Comparison of ENCODE assay signal across 26 mouse cellular contexts in genomic region chr17:71652495-71652894, GRCm38 (mm10). TPM values are rescaled to one million over a fixed set of nuclear protein-coding genes. Genes with fewer than 3 reads are reported as not detected.
DNase-seq lines count a peak whose midpoint lies in the region; ATAC-seq and TF ChIP-seq lines count a peak whose summit lies in the region.
"Had no signal": no experiment of that assay in that cellular context is flagged by ENCODE, and none has a peak within 500 bp of the region (broad histone marks: within the 10 kb centered on the region; RNA-seq: fewer than 3 reads in every experiment).

No protein-coding gene starts in this region.

- DNase-seq in stomach, postnatal 0 days (ENCODE audit: low spot score), result no peak
- DNase-seq in embryonic facial prominence, embryonic 14.5 days (ENCODE audit: low spot score), result no peak
- peak; percentile 43 for DNase-seq in fat pad, adult 2 months (ENCODE audit: extremely low read depth, low read depth, low spot score)
- DNase-seq in left cerebral cortex, adult 9 months (ENCODE audit: low spot score in 2 of 2), result no peak
- DNase-seq in gastrocnemius, adult 18-20 months (ENCODE audit: low spot score), result no peak
- no peak for DNase-seq in cerebellum, adult 9-11 months
- DNase-seq: adrenal gland, adult 8-10 months; adrenal gland, postnatal 14 days; adrenal gland, postnatal 36 days; cerebellum, adult 11-12 months; cerebellum, adult 2 months; cerebellum, adult 9-10 months; cerebellum, postnatal 14 days; cerebellum, postnatal 36 days; embryo, embryonic 11 days; forebrain, postnatal 0 days had no signal

- H3K4me1 ChIP-seq in stomach, embryonic 16.5 days (ENCODE audit: control insufficient read depth, insufficient read depth, low read length), result no peaks in the 10 kb centered on the region
- no peaks in the 10 kb centered on the region for H3K4me1 ChIP-seq in stomach, postnatal 0 days (replicated peaks; ENCODE audit: control insufficient read depth, insufficient read depth)
- no peaks in the 10 kb centered on the region for H3K4me1 ChIP-seq in embryonic facial prominence, embryonic 14.5 days (ENCODE audit: control insufficient read depth, insufficient read depth, low read length)
- H3K4me1 ChIP-seq: embryonic facial prominence, embryonic 12.5 days; forebrain, embryonic 13.5 days; forebrain, embryonic 15.5 days had no signal

- 79% methylated on average over 2 of the region's 2 CpGs for WGBS in stomach, embryonic 16.5 days
- 71% methylated on average over 2 of the region's 2 CpGs for WGBS in stomach, postnatal 0 days
- 87% methylated on average over 2 of the region's 2 CpGs for WGBS in embryonic facial prominence, embryonic 14.5 days

- H3K27me3 ChIP-seq in stomach, embryonic 16.5 days (ENCODE audit: control insufficient read depth, insufficient read depth, low read length), result no peaks in the 10 kb centered on the region
- H3K27me3 ChIP-seq in stomach, postnatal 0 days (ENCODE audit: control insufficient read depth, insufficient read depth, low read length), result no peaks in the 10 kb centered on the region
- no peaks in the 10 kb centered on the region for H3K27me3 ChIP-seq in embryonic facial prominence, embryonic 14.5 days (replicated peaks; ENCODE audit: control insufficient read depth, insufficient read depth, low read length)
- H3K27me3 ChIP-seq: embryonic facial prominence, embryonic 12.5 days; forebrain, embryonic 13.5 days; forebrain, embryonic 15.5 days; Patski had no signal

- no peak for ATAC-seq in stomach, embryonic 16.5 days (ENCODE audit: insufficient read depth, low FRiP score)
- ATAC-seq in stomach, postnatal 0 days (ENCODE audit: low FRiP score, low TSS enrichment), result no peak
- peak; percentile 50; the same call in 1 of the 2 replicates for ATAC-seq in embryonic facial prominence, embryonic 14.5 days (ENCODE audit: low read depth)
- ATAC-seq: activated CD4-positive, CD25-positive, alpha-beta regulatory T cell, adult 4 months; forebrain, embryonic 13.5 days; forebrain, embryonic 15.5 days; forebrain, postnatal 0 days; Patski had no signal

- H3K27ac ChIP-seq in stomach, embryonic 16.5 days (ENCODE audit: low read length), result peak overlapping the region; percentile 66; the same call in 1 of the 2 replicates
- H3K27ac ChIP-seq in stomach, postnatal 0 days (replicated peaks), result no peak overlapping the region
- H3K27ac ChIP-seq in embryonic facial prominence, embryonic 14.5 days (replicated peaks; ENCODE audit: low read depth, low read length), result no peak overlapping the region
- H3K27ac ChIP-seq: embryonic facial prominence, embryonic 12.5 days; forebrain, embryonic 13.5 days; forebrain, embryonic 15.5 days had no signal

- TF ChIP-seq CTCF in stomach, postnatal 0 days (IDR thresholded peaks at IDR 0.05; ENCODE audit: low read depth), result no peak

- peaks cover 19% of the 10 kb centered on the region; the same call in 1 of the 2 replicates for H3K36me3 ChIP-seq in stomach, embryonic 16.5 days (ENCODE audit: control insufficient read depth, insufficient read depth, low read length)
- H3K36me3 ChIP-seq in stomach, postnatal 0 days (ENCODE audit: control insufficient read depth, insufficient read depth, low read length), result peaks cover 22% of the 10 kb centered on the region
- peaks cover 84% of the 10 kb centered on the region for H3K36me3 ChIP-seq in embryonic facial prominence, embryonic 14.5 days (ENCODE audit: control insufficient read depth, insufficient read depth, low read length)

- TF ChIP-seq EP300 in stomach, postnatal 0 days (optimal IDR thresholded peaks at IDR 0.05), result no peak

- no peaks in the 10 kb centered on the region for H3K9me3 ChIP-seq in stomach, embryonic 16.5 days (replicated peaks; ENCODE audit: control insufficient read depth, low read length)
- H3K9me3 ChIP-seq in stomach, postnatal 0 days (ENCODE audit: control insufficient read depth, low read length), result no peaks in the 10 kb centered on the region
- no peaks in the 10 kb centered on the region for H3K9me3 ChIP-seq in embryonic facial prominence, embryonic 14.5 days (ENCODE audit: control insufficient read depth, low read length)
- H3K9me3 ChIP-seq: embryonic facial prominence, embryonic 12.5 days; forebrain, embryonic 13.5 days; forebrain, embryonic 15.5 days; G1E had no signal

- H3K4me2 ChIP-seq in stomach, embryonic 16.5 days (ENCODE audit: low read depth, low read length), result no peak overlapping the region
- no peak overlapping the region for H3K4me2 ChIP-seq in stomach, postnatal 0 days (replicated peaks; ENCODE audit: low read depth)
- no peak overlapping the region for H3K4me2 ChIP-seq in embryonic facial prominence, embryonic 14.5 days (ENCODE audit: low read depth, low read length)
- H3K4me2 ChIP-seq: embryonic facial prominence, embryonic 12.5 days; forebrain, embryonic 13.5 days; forebrain, embryonic 15.5 days had no signal

- no peak overlapping the region for H3K4me3 ChIP-seq in stomach, embryonic 16.5 days (replicated peaks; ENCODE audit: low read length)
- H3K4me3 ChIP-seq in stomach, postnatal 0 days (ENCODE audit: low read depth, low read length), result no peak overlapping the region
- no peak overlapping the region for H3K4me3 ChIP-seq in embryonic facial prominence, embryonic 14.5 days (ENCODE audit: low read depth, low read length)
- H3K4me3 ChIP-seq: embryonic facial prominence, embryonic 12.5 days; erythroblast, embryonic 14.5 days; forebrain, embryonic 13.5 days; forebrain, embryonic 15.5 days had no signal

- H3K9ac ChIP-seq in stomach, embryonic 16.5 days (ENCODE audit: low read length), result no peak overlapping the region
- no peak overlapping the region for H3K9ac ChIP-seq in stomach, postnatal 0 days (ENCODE audit: low read length)
- H3K9ac ChIP-seq in embryonic facial prominence, embryonic 14.5 days (ENCODE audit: low read depth, low read length), result no peak overlapping the region
- H3K9ac ChIP-seq: embryonic facial prominence, embryonic 12.5 days; forebrain, embryonic 13.5 days; forebrain, embryonic 15.5 days; forebrain, postnatal 0 days had no signal

RNA-seq across cellular contexts. Expression of gene Togaram2, which starts 20.6 kb away (rescaled TPM):
- polyA plus RNA-seq in stomach, embryonic 16.5 days (2015; fragmentation: Nextera tagmentation; extraction: Ambion mirVana), result 0.75 and 1.2 TPM in 2 replicates
- polyA plus RNA-seq in stomach, postnatal 0 days (2015; fragmentation: Nextera tagmentation; extraction: Ambion mirVana), result 0.55 and 0.68 TPM in 2 replicates
- 0.62 and 0.93 TPM in 2 replicates for polyA plus RNA-seq in embryonic facial prominence, embryonic 14.5 days (2014; fragmentation: Nextera tagmentation; extraction: Ambion mirVana)
- 1 to 10 TPM; 2.4 to 4.9 TPM for total RNA-seq in gastrocnemius, adult 18-20 months (2021)
- total RNA-seq: adrenal gland, postnatal 14 days; adrenal gland, postnatal 36 days; common myeloid progenitor, adult 5-6 weeks had no signal
- polyA plus RNA-seq: activated CD4-positive, CD25-positive, alpha-beta regulatory T cell, adult 4 months; C2C12; embryonic facial prominence, embryonic 12.5 days; erythroblast, embryonic 14.5 days; G1E had no signal

RNA-seq across cellular contexts. Expression of gene Wdr43, which starts 36.8 kb away (rescaled TPM):
- polyA plus RNA-seq in stomach, embryonic 16.5 days (2015; fragmentation: Nextera tagmentation; extraction: Ambion mirVana), result 72.9 and 73.1 TPM in 2 replicates
- polyA plus RNA-seq in stomach, postnatal 0 days (2015; fragmentation: Nextera tagmentation; extraction: Ambion mirVana), result 28.0 and 30.6 TPM in 2 replicates
- polyA plus RNA-seq in embryonic facial prominence, embryonic 14.5 days (2014; fragmentation: Nextera tagmentation; extraction: Ambion mirVana), result 80.0 and 85.1 TPM in 2 replicates
- 10 to 100 TPM; 26.5 to 29.6 TPM for total RNA-seq in gastrocnemius, adult 18-20 months (2021)
